17 mouse cellular contexts compared by ENCODE assay signal in the genomic region with DNA sequence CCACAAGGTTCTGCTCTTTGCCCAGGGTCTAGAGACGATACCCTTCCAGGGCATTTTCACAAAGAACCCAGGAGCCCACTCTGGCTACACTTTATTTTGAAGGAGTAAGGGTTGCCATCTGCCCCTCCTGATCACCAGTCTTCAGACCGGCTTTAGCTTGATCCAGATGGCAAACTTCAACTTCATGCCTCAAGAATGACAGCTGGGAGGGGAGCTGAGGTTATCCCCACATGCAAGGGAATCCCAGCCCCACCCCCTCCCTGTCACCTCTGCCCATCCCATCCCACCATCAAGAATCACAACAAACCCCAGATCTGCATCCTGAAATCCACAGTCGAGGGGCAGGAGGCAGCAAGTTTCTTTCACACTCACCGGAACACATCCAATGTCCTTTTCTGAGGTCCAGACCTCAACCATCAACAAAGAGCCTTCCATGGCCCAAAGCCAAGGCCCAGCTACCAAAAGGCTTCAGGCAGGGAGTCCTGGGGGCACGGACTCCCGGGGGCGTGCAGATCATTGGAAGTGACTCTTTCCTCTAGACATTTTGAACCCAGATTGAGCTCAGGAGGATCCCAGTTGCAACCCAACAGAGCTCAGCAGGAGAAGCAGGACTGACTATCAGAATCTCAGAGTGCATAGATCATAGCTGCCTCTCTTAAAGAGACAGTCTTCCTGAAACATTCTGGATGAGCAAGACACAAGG. TPM values are rescaled to one million over a fixed set of nuclear protein-coding genes. Genes with fewer than 3 reads are reported as not detected.
DNase-seq lines count a peak whose midpoint lies in the region; ATAC-seq and TF ChIP-seq lines count a peak whose summit lies in the region.
"Had no signal": no experiment of that assay in that cellular context is flagged by ENCODE, and none has a peak within 500 bp of the region (broad histone marks: within the 10 kb centered on the region; RNA-seq: fewer than 3 reads in every experiment).

No protein-coding gene starts in this region.

- TF ChIP-seq POLR2A in cortical plate, adult 2 months (IDR thresholded peaks at IDR 0.05; ENCODE audit: extremely low read depth, insufficient read depth, low read length), result no peak
- TF ChIP-seq POLR2A in myocyte (IDR thresholded peaks at IDR 0.05; ENCODE audit: insufficient read length, low read depth), result no peak

- no peak for TF ChIP-seq EP300 in stomach, postnatal 0 days (optimal IDR thresholded peaks at IDR 0.05)

- peaks cover 9% of the 10 kb centered on the region; the same call in 1 of the 2 replicates for H3K36me3 ChIP-seq in heart, embryonic 13.5 days
- H3K36me3 ChIP-seq in stomach, embryonic 16.5 days (ENCODE audit: control insufficient read depth, insufficient read depth, low read length), result no peaks in the 10 kb centered on the region
- no peaks in the 10 kb centered on the region for H3K36me3 ChIP-seq in stomach, postnatal 0 days (ENCODE audit: control insufficient read depth, insufficient read depth, low read length)
- no peaks in the 10 kb centered on the region for H3K36me3 ChIP-seq in myocyte (ENCODE audit: control insufficient read depth, insufficient read depth)
- no peaks in the 10 kb centered on the region for H3K36me3 ChIP-seq in forebrain, embryonic 16.5 days (ENCODE audit: control insufficient read depth, insufficient read depth)
- H3K36me3 ChIP-seq: G1E; midbrain, embryonic 12.5 days had no signal

- 40% methylated on average over 7 of the region's 7 CpGs for WGBS in heart, embryonic 13.5 days
- WGBS in stomach, embryonic 16.5 days, result 49% methylated on average over 7 of the region's 7 CpGs
- WGBS in stomach, postnatal 0 days, result 49% methylated on average over 7 of the region's 7 CpGs
- 79% methylated on average over 7 of the region's 7 CpGs for WGBS in forebrain, embryonic 16.5 days

- TF ChIP-seq CTCF in stomach, postnatal 0 days (IDR thresholded peaks at IDR 0.05; ENCODE audit: low read depth), result no peak
- TF ChIP-seq CTCF in cortical plate, adult 2 months (IDR thresholded peaks at IDR 0.05; ENCODE audit: extremely low read depth, insufficient read depth, low read length), result no peak

- H3K27ac ChIP-seq in heart, embryonic 13.5 days (replicated peaks), result 0 out of 2 replicates have a peak overlapping the region, but pooled peaks have one; percentile 12
- 0 out of 2 replicates have a peak overlapping the region, but pooled peaks have one; percentile 27 for H3K27ac ChIP-seq in stomach, embryonic 16.5 days (ENCODE audit: low read length)
- no peak overlapping the region for H3K27ac ChIP-seq in stomach, postnatal 0 days (replicated peaks)
- 0 out of 2 replicates have a peak overlapping the region, but pooled peaks have one; percentile 40 for H3K27ac ChIP-seq in cortical plate, adult 2 months (ENCODE audit: insufficient read depth, low read length)
- no peak overlapping the region for H3K27ac ChIP-seq in forebrain, embryonic 16.5 days (ENCODE audit: low read length)
- H3K27ac ChIP-seq: limb, embryonic 12.5 days; midbrain, embryonic 12.5 days; neural tube, embryonic 12.5 days had no signal

- H3K79me2 ChIP-seq in myocyte (ENCODE audit: control insufficient read depth, insufficient read depth), result no peaks in the 10 kb centered on the region

- no peaks in the 10 kb centered on the region for H3K27me3 ChIP-seq in heart, embryonic 13.5 days (replicated peaks)
- H3K27me3 ChIP-seq in stomach, embryonic 16.5 days (ENCODE audit: control insufficient read depth, insufficient read depth, low read length), result no peaks in the 10 kb centered on the region
- H3K27me3 ChIP-seq in stomach, postnatal 0 days (ENCODE audit: control insufficient read depth, insufficient read depth, low read length), result no peaks in the 10 kb centered on the region
- H3K27me3 ChIP-seq in myocyte (ENCODE audit: control insufficient read depth, insufficient read depth, insufficient read length), result no peaks in the 10 kb centered on the region
- no peaks in the 10 kb centered on the region for H3K27me3 ChIP-seq in forebrain, embryonic 16.5 days (replicated peaks; ENCODE audit: control insufficient read depth, insufficient read depth, low read length)
- H3K27me3 ChIP-seq: limb, embryonic 12.5 days; midbrain, embryonic 12.5 days; neural tube, embryonic 12.5 days had no signal

- intact Hi-C loops in heart, postnatal 25 days (cut with DNase I), result loop anchor here (5.0 kb wide), 1 partner anchor 56 kb away; no protein-coding TSS in a partner anchor

- 0 out of 2 replicates have a peak, but pooled peaks cover 3% of the 10 kb centered on the region for H3K9me3 ChIP-seq in heart, embryonic 13.5 days
- H3K9me3 ChIP-seq in stomach, embryonic 16.5 days (replicated peaks; ENCODE audit: control insufficient read depth, low read length), result no peaks in the 10 kb centered on the region
- no peaks in the 10 kb centered on the region for H3K9me3 ChIP-seq in stomach, postnatal 0 days (ENCODE audit: control insufficient read depth, low read length)
- no peaks in the 10 kb centered on the region for H3K9me3 ChIP-seq in forebrain, embryonic 16.5 days (ENCODE audit: control insufficient read depth, low read length)
- H3K9me3 ChIP-seq: limb, embryonic 12.5 days; midbrain, embryonic 12.5 days; neural tube, embryonic 12.5 days had no signal

- H3K4me3 ChIP-seq in heart, embryonic 13.5 days, result no peak overlapping the region
- H3K4me3 ChIP-seq in stomach, embryonic 16.5 days (replicated peaks; ENCODE audit: low read length), result no peak overlapping the region
- H3K4me3 ChIP-seq in stomach, postnatal 0 days (ENCODE audit: low read depth, low read length), result no peak overlapping the region
- peak overlapping the region; percentile 10; the same call in 1 of the 2 replicates for H3K4me3 ChIP-seq in cortical plate, adult 2 months (ENCODE audit: insufficient read depth, low read length)
- H3K4me3 ChIP-seq in myocyte, result no peak overlapping the region
- no peak overlapping the region for H3K4me3 ChIP-seq in forebrain, embryonic 16.5 days (replicated peaks; ENCODE audit: low read length)
- H3K4me3 ChIP-seq: erythroblast, embryonic 14.5 days; limb, embryonic 12.5 days; midbrain, embryonic 12.5 days; neural tube, embryonic 12.5 days had no signal

- H3K4me2 ChIP-seq in heart, embryonic 13.5 days, result no peak overlapping the region
- H3K4me2 ChIP-seq in stomach, embryonic 16.5 days (ENCODE audit: low read depth, low read length), result no peak overlapping the region
- no peak overlapping the region for H3K4me2 ChIP-seq in stomach, postnatal 0 days (replicated peaks; ENCODE audit: low read depth)
- peak overlapping the region; percentile 35 for H3K4me2 ChIP-seq in myocyte (ENCODE audit: low read depth)
- no peak overlapping the region for H3K4me2 ChIP-seq in forebrain, embryonic 16.5 days (ENCODE audit: low read length)
- H3K4me2 ChIP-seq: limb, embryonic 12.5 days; midbrain, embryonic 12.5 days; neural tube, embryonic 12.5 days had no signal

- ATAC-seq in heart, embryonic 13.5 days (ENCODE audit: extremely low read depth, insufficient number of reproducible peaks, low FRiP score, low TSS enrichment), result no peak
- no peak for ATAC-seq in stomach, embryonic 16.5 days (ENCODE audit: insufficient read depth, low FRiP score)
- ATAC-seq in stomach, postnatal 0 days (ENCODE audit: low FRiP score, low TSS enrichment), result no peak
- ATAC-seq in forebrain, embryonic 16.5 days, result no peak
- ATAC-seq: intestine, embryonic 16.5 days had no signal

- H3K4me1 ChIP-seq in heart, embryonic 13.5 days, result peaks cover 13% of the 10 kb centered on the region
- H3K4me1 ChIP-seq in stomach, embryonic 16.5 days (ENCODE audit: control insufficient read depth, insufficient read depth, low read length), result no peaks in the 10 kb centered on the region; the same call in 1 of the 2 replicates
- no peaks in the 10 kb centered on the region for H3K4me1 ChIP-seq in stomach, postnatal 0 days (replicated peaks; ENCODE audit: control insufficient read depth, insufficient read depth)
- 0 out of 2 replicates have a peak, but pooled peaks cover 2% of the 10 kb centered on the region for H3K4me1 ChIP-seq in cortical plate, adult 2 months (ENCODE audit: control insufficient read depth, insufficient read depth, low read length)
- 0 out of 2 replicates have a peak, but pooled peaks cover 2% of the 10 kb centered on the region for H3K4me1 ChIP-seq in forebrain, embryonic 16.5 days (replicated peaks; ENCODE audit: control insufficient read depth, insufficient read depth, low read length)
- H3K4me1 ChIP-seq: midbrain, embryonic 12.5 days; neural tube, embryonic 12.5 days had no signal

- no peak overlapping the region for H3ac ChIP-seq in myocyte (ENCODE audit: control insufficient read depth, insufficient read length)

- no peak for DNase-seq in heart, postnatal 25 days (ENCODE audit: low spot score)
- no peak for DNase-seq in stomach, postnatal 0 days (ENCODE audit: low spot score)
- DNase-seq in thymus, postnatal 10 days (ENCODE audit: low spot score in 2 of 2), result no peak
- DNase-seq: heart, adult 18-20 months; layer of hippocampus, postnatal 36 days had no signal

- H3K9ac ChIP-seq in heart, embryonic 13.5 days, result 0 out of 2 replicates have a peak overlapping the region, but pooled peaks have one; percentile 40
- H3K9ac ChIP-seq in stomach, embryonic 16.5 days (ENCODE audit: low read length), result no peak overlapping the region
- H3K9ac ChIP-seq in stomach, postnatal 0 days (ENCODE audit: low read length), result no peak overlapping the region
- no peak overlapping the region for H3K9ac ChIP-seq in forebrain, embryonic 16.5 days (replicated peaks; ENCODE audit: low read depth, low read length)
- H3K9ac ChIP-seq: limb, embryonic 12.5 days; midbrain, embryonic 12.5 days; neural tube, embryonic 12.5 days had no signal

TF ChIP-seq in myocyte, 11 proteins besides CTCF, POLR2A, EP300 and RAD21 (continues in another document):
- TF ChIP-seq MAX (IDR thresholded peaks at IDR 0.05; ENCODE audit: low read depth) (no peak), SRF (IDR thresholded peaks at IDR 0.05; ENCODE audit: control insufficient read depth, insufficient read length, low read depth) (no peak), REST (IDR thresholded peaks at IDR 0.05; ENCODE audit: insufficient read depth, insufficient read length) (no peak), POLR2AphosphoS2 (IDR thresholded peaks at IDR 0.05; ENCODE audit: insufficient read length, low read depth) (no peak), MYOD1 (IDR thresholded peaks at IDR 0.05; ENCODE audit: control insufficient read depth in 1 of 3, insufficient read length in 2 of 3, low read depth in 2 of 3) (no peak), TCF12 (IDR thresholded peaks at IDR 0.05; ENCODE audit: insufficient read depth, poor library complexity, severe bottlenecking) (no peak), MYOG (IDR thresholded peaks at IDR 0.05; ENCODE audit: control insufficient read depth in 1 of 3, insufficient read depth in 1 of 3, insufficient read length in 2 of 3, low read depth in 2 of 3) (no peak)

RNA-seq across cellular contexts. Expression of a gene that starts 35.5 kb away (rescaled TPM):
- polyA plus RNA-seq in heart, embryonic 13.5 days (2015; fragmentation: Nextera tagmentation; extraction: Ambion mirVana), result 4.4 and 4.6 TPM in 2 replicates
- 1 to 10 TPM; 8.8 to 9.7 TPM for total RNA-seq in heart, postnatal 25 days (2021)
- 7.0 and 7.9 TPM in 2 replicates for polyA plus RNA-seq in stomach, embryonic 16.5 days (2015; fragmentation: Nextera tagmentation; extraction: Ambion mirVana)
- polyA plus RNA-seq in stomach, postnatal 0 days (2015; fragmentation: Nextera tagmentation; extraction: Ambion mirVana), result 2.5 and 3.2 TPM in 2 replicates
- 38.3 and 40.9 TPM in 2 replicates for polyA plus RNA-seq in cortical plate, adult 2 months (2012; rRNA removed)
- polyA plus RNA-seq in myocyte (2012; fragmentation: generic; extraction: Trizol), result 9.5 TPM
- polyA plus RNA-seq in forebrain, embryonic 16.5 days (2015; fragmentation: Nextera tagmentation; extraction: Ambion mirVana), result 1.6 and 1.7 TPM in 2 replicates
- total RNA-seq: hematopoietic stem cell, adult 5-6 weeks had no signal
- polyA plus RNA-seq: erythroblast, embryonic 14.5 days; G1E had no signal

Comparison
In these comparisons a context has a peak if more than half of its experiments do, and no peak if none do; other contexts are left out.
1. H3K27ac ChIP-seq: peak in heart, embryonic 13.5 days (single experiment), stomach, embryonic 16.5 days (single experiment) and cortical plate, adult 2 months (single experiment); none in stomach, postnatal 0 days (single experiment) and forebrain, embryonic 16.5 days (single experiment).